Mouse (Mus musculus): ENCODE results near the gene Cnga2. TPM values are rescaled to one million over a fixed set of nuclear protein-coding genes. Genes with fewer than 3 reads are reported as not detected.
A peak's percentile ranks its signal among the peaks of the same experiment; 100 is the strongest.

Cnga2 gene
- total RNA-seq, 2 experiments from 2014 or later: not detected

DNA sequence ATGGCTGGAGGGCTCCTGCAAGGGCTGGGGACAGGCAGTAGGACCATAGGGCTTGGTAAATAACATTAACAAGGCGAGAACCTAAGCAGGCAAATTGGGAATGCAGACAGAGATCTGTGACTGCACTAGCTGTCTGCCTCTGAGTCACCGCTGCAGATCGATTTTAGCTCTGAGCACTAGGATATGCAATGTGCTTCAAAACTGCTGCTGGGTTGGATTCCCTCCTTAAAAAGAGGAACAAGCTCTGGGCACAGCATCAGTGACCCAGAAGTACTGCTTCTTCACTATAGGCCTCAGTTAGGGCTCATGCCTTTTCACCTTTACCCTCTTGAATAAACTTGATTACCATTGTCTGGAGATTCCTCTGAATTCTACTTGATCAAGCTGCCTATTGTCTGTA is 31.9 kb downstream of the Cnga2 start:
- DNase-seq: no peak
- intact Hi-C loops (cut with DNase I): no loop called here

DNA sequence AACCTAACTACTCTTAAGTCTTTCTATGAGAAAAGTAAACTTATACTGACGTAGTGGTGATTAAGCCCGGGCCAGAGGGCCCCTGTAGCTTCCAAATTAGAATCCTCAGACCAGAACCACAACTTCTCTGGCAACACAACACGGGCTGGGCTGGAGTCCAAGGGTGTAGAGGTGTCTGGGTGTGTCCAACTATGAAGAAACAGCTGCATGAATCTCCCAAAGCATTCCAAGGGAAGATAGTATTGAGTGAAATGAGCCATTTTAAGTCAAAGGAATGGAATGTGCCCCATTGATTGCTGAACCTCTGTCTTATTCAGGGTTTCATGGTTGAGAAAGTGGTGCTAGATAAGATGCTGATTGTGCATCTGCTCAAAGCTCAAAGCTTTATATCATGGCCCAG is 52.4 kb downstream of the Cnga2 start:
- intact Hi-C loops (cut with DNase I): no loop called here
- DNase-seq: peak; percentile 16 to 25

DNA sequence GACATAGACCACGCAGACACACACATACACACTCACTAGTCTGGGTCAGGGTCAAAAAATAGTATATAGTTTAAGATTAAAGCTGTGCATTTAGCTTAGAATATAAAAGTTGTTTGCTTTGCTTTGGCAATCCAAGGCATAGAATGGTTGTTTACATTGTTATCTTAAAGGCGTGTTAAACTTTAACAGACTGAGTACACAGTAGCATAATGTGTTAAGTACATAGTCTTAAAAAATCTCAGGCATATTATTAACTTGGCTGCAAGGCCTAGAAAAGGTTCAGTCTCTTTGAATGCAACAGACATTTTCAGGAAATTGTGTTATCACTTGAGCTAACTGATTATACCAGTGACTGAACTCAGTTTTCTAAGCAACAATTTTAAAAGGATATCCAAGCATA is 56.3 kb downstream of the Cnga2 start:
- DNase-seq: no peak
- intact Hi-C loops (cut with DNase I): no loop called here

Other genes starting within 250 kb of the Cnga2 start
- gene Vma21, start 175.9 kb upstream of the Cnga2 start, total RNA-seq (2021): 10 to 100 TPM; 17.2 to 19.1 TPM
- not detected for gene Gm1141, start 70.8 kb upstream of the Cnga2 start, total RNA-seq (2021)
- gene Prrg3, start 29.2 kb upstream of the Cnga2 start, total RNA-seq (2021): 10 to 100 TPM in 1 of 2 experiments, 1 to 10 TPM in 1; 5.9 to 10.6 TPM
- gene Fate1, start 18.9 kb upstream of the Cnga2 start, total RNA-seq (2021): not detected
- gene Magea4, start 230.2 kb downstream of the Cnga2 start, total RNA-seq (2021): not detected

Measured in heart, postnatal 36 days (tissue).